Mouse (Mus musculus): ENCODE data around the gene Taok3.

DNA sequence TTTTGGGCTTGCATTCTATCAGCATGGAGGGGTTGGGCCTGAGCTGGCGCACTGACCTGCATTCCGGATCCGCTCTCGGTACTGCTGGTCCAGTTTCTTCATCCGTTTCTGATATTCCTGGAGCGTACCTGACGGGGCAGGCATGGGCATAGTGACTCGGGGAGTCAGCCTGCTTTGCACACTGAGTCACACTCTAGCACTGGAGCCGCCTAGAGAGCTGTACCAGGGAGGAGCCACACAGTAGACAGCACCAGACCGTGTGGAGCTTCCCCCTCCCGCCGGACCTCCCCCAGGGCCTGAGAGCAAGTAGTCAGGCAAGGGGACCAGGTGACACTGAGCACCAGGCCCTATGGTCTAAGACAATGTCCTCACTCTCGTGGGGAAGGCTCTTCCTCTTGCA is 11.6 kb upstream of the Taok3 start:
- no peak for TF ChIP-seq CTCF (IDR thresholded peaks at IDR 0.05; ENCODE audit: low read depth)
- no peak for TF ChIP-seq EP300 (IDR thresholded peaks at IDR 0.05; ENCODE audit: low read depth)
